Mouse (Mus musculus) forebrain, embryonic 10.5 days (tissue): ENCODE measurements around the gene Ptpn4. TPM values are rescaled to one million over a fixed set of nuclear protein-coding genes. Genes with fewer than 3 reads are reported as not detected.

ENCODE experiments used
- DNase-seq: peaks from one replicate; pipeline ENCODE4 v3.0.0-alpha.2; 2017; ENCODE audit warnings: low spot score; ENCODE audit errors: extremely low spot score
- H3K27ac ChIP-seq: fragments of 300-500 bp; sonication (generic); 2 replicates; pipeline ENCODE4 v1.5.1; 2016; ENCODE audit warnings: mild to moderate bottlenecking
- H3K27me3 ChIP-seq: fragments of 300-500 bp; sonication (generic); 2 replicates; pipeline ENCODE4 v1.6.1; 2016; ENCODE audit warnings: mild to moderate bottlenecking; ENCODE audit not compliant: poor library complexity, severe bottlenecking
- H3K36me3 ChIP-seq: fragments of 300-500 bp; sonication (generic); replicated peaks from 2 replicates; pipeline ENCODE4 v1.6.1; 2016; ENCODE audit warnings: mild to moderate bottlenecking, moderate library complexity
- H3K4me1 ChIP-seq: fragments of 300-500 bp; sonication (generic); 2 replicates; pipeline ENCODE4 v1.6.1; 2016
- H3K4me3 ChIP-seq: fragments of 300-500 bp; sonication (generic); 2 replicates; pipeline ENCODE4 v1.5.1; 2016; ENCODE audit warnings: mild to moderate bottlenecking, moderate library complexity
- H3K9me3 ChIP-seq: fragments of 300-500 bp; sonication (generic); 2 replicates; pipeline ENCODE4 v1.6.1; 2016; ENCODE audit warnings: mild to moderate bottlenecking, moderate library complexity
- WGBS: fragments of 180-500 bp; shearing (Covaris S2); methylation state at CpG from one replicate; pipeline ENCODE4 v1.1.7; 2016; 5-methylcytosine and 5-hydroxymethylcytosine counted together
- polyA plus RNA-seq: library from polyadenylated mRNA; unstranded; fragments of >200 nt; fragmentation: Nextera tagmentation; extraction: Ambion mirVana; gene quantifications from 2 replicates; pipeline ENCODE4 v1.2.1, GENCODE M21; 2016

The Ptpn4 gene
- polyA plus RNA-seq, 1 experiment from 2014 or later, result 7.6 TPM

DNA sequence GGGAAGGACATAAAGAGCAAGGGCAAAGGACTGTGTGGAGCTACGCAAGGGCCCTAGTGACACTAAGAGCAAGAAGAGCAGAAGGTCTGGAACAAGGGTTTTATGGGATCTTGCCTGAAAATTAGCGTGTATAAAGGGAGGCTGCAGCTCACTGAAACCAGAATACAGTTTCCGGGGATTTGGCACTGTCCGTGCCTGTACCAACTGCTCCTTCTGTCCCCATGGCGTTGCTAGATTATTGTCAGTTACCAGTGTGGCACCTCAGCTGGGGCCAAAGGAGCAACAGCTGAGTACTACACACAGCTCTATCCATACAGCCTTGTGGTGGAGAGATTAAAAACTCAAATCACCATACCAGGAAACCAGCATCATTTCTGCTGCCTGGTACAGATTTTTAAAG lies 187.0 kb downstream of the Ptpn4 start:
- no peak for DNase-seq
- peaks cover 26% of the 10 kb centered on the region for H3K4me1 ChIP-seq
- 0 out of 2 replicates have a peak, but pooled peaks cover 3% of the 10 kb centered on the region for H3K36me3 ChIP-seq
- no peaks in the 10 kb centered on the region for H3K27me3 ChIP-seq
- H3K27ac ChIP-seq, result no peak overlapping the region
- no peaks in the 10 kb centered on the region for H3K9me3 ChIP-seq
- no peak overlapping the region for H3K4me3 ChIP-seq
- WGBS, result 87% methylated on average over 5 of the region's 5 CpGs

DNA sequence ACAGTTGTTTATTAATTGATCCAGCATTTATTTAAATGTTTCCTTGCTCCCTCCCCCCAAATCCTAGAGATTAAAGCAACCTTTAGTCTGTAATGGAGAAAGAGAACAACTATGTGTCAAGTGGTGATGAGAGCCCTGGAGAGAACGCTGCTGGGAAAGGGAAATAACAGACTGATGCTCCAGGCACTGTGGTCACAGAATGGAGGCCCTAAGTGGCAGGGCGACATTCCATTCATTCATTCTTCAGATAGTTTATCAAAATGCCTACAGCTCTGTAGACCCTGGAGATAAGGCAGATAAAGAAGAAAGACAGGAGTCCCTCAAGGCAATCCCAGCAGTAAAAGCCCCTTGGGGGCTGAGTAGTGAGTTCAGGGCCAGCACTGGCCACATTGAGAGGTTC lies 187.8 kb downstream of the Ptpn4 start:
- Histone ChIP-seq H3K4me3 (no peak overlapping the region), H3K36me3 (0 out of 2 replicates have a peak, but pooled peaks cover 3% of the 10 kb centered on the region), H3K9me3 (no peaks in the 10 kb centered on the region), H3K27me3 (no peaks in the 10 kb centered on the region), H3K4me1 (peaks cover 26% of the 10 kb centered on the region), H3K27ac (no peak overlapping the region)
- 71% methylated on average over 2 of the region's 2 CpGs for WGBS
- no peak for DNase-seq

DNA sequence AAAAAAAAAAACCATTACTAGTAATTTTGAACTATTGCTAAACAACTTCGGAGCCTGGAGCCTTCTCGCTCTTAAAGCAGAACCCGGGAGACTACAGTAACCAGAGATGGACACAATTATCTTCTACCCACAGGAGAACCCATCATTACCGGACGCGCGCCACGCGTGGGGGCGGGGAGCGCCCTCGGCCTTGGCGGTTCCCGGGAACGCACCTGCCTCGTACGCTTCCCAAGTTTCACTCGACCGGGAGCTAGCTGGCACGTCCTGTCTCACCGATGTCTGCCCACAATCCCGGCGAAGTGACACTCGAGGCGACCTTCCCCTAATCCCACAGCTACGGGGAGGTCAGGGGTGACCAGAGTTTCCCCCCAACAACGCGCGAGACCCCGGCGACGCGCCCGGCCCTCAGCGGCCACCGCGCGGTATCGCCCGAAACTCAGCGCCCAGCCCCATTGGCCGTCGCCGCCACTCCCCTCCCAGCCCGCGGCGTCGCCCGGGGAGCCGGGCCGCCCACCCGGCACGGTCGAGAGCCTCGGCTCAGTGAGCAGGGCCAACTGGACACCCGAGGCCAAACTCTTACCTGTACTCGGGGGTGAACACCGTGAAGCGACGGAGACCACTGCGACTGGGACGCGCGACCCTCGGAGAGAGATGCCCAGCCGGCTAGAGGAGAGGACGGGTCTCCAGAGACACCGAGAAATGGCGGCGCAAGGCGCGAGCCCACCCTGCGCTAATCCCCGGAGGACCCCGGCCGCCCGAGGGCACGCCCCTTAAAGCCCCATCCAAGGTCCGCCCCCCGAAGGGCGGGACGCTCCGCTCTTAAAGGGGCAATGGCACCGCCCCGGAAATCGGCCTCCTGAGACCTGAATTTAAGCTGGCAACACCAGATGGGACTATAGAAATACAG lies 189.0 kb downstream of the Ptpn4 start, which contains the start of gene Epb41l5:
Gene Epb41l5, minus strand, starts transcription at position 796 of the 907 bp plus-strand sequence.
- no peaks in the 10 kb centered on the region for H3K27me3 ChIP-seq
- no peaks in the 10 kb centered on the region for H3K9me3 ChIP-seq
- peaks cover 26% of the 10 kb centered on the region for H3K4me1 ChIP-seq
- peak; percentile 92 for DNase-seq
- under 1% methylated on average over 86 of the region's 86 CpGs for WGBS
- 0 out of 2 replicates have a peak, but pooled peaks cover 3% of the 10 kb centered on the region for H3K36me3 ChIP-seq
- H3K4me3 ChIP-seq, result peak within 1 kb of the TSS; percentile 68
- H3K27ac ChIP-seq, result peak within 1 kb of the TSS; percentile 96

DNA sequence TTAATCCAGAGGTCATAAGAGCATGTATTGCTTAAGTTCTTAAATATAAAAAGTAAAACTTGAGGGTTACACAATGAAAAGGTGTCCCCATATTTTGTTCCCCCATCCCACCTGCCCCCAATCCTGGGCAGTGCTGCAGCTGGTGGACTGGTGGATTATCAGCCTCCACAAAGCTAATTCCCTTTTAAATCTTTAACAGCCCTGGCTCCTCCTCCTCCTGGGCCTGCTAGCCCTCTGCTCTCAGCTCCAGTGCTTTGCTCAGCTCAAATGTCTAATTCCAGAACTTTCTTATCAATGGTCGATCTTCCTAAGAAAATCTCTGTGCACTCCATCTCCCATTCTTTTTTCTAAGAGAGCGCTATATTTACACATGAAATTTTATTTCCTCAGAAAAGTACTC lies 191.1 kb downstream of the Ptpn4 start:
- Histone ChIP-seq H3K4me3 (peak overlapping the region; percentile 2; the same call in 1 of the 2 replicates), H3K9me3 (no peaks in the 10 kb centered on the region), H3K36me3 (peaks cover 7% of the 10 kb centered on the region), H3K27ac (no peak overlapping the region), H3K4me1 (peaks cover 35% of the 10 kb centered on the region), H3K27me3 (no peaks in the 10 kb centered on the region)
- WGBS, result 70% methylated on average over 2 of the region's 2 CpGs
- no peak for DNase-seq

- Histone ChIP-seq H3K4me1 (peaks cover 24% of the 10 kb centered on the region), H3K27me3 (no peaks in the 10 kb centered on the region), H3K9me3 (no peaks in the 10 kb centered on the region), H3K4me3 (no peak overlapping the region), H3K27ac (0 out of 2 replicates have a peak overlapping the region, but pooled peaks have one; percentile 26), H3K36me3 (peaks cover 16% of the 10 kb centered on the region)
- 53% methylated on average over 12 of the region's 12 CpGs for WGBS
- peak; percentile 40 for DNase-seq
These were observed 195.0 kb downstream of the Ptpn4 start for GRCm38 (mm10) chr1:119642367-119642766.

DNA sequence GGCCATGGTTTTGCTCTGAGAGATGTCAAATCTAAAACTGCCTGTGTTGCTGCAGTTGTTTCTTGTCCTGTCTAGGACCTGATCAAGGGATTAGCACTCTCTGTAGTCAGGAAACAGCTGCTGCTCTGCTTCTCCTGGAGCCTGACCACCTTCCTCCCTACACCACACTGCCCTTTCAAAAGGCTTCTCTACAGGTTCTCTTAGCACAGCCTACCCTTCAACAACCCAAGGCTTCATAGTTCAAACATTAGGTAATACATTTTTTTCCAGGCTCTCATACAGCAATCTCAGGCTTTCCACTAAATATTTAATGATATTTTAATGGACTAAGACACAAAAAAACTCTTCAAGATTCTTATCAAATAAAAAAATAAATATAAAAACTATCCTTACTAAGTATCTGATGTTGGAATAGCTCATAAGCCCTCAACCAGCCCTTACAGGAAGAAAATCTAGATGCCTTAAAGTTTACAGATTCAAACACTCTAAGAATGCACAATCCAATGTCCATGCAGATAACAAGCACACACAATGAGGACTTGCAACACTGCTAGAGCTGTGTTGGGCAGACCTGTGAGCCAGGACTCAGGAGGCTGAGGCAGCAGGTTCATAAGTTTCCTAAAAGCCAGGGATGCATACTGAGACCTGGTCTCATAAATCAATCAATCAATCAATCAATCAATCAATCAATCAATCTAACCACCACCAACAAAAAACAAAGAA lies 196.2 kb downstream of the Ptpn4 start:
- H3K27ac ChIP-seq, result no peak overlapping the region
- H3K4me3 ChIP-seq, result no peak overlapping the region
- DNase-seq, result no peak
- H3K9me3 ChIP-seq, result no peaks in the 10 kb centered on the region
- H3K36me3 ChIP-seq, result peaks cover 25% of the 10 kb centered on the region
- H3K4me1 ChIP-seq, result peaks cover 13% of the 10 kb centered on the region
- no peaks in the 10 kb centered on the region for H3K27me3 ChIP-seq

DNA sequence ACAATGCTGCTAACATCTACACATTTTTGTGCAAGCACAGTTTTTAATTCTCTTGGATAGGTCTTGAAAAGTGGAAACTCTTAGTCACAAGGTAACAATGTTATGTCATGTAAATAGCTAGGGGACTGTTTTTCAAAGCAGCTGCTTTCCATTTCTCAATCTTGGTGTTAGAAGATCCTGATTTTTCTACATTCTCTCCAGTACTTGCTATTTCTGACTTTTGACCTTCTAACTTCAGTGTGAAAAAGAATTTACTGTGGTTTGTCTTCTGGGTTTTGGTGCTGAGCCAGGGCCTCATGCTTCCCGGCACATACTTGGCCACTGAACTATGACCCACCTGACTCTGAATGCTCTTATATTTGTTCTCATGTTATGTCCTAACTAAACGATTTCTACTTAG lies 197.4 kb downstream of the Ptpn4 start:
- 93% methylated on average over 2 of the region's 2 CpGs for WGBS
- H3K9me3 ChIP-seq, result no peaks in the 10 kb centered on the region
- DNase-seq, result no peak
- H3K27ac ChIP-seq, result no peak overlapping the region
- H3K4me1 ChIP-seq, result peaks cover 11% of the 10 kb centered on the region
- no peak overlapping the region for H3K4me3 ChIP-seq
- no peaks in the 10 kb centered on the region for H3K27me3 ChIP-seq
- peaks cover 28% of the 10 kb centered on the region for H3K36me3 ChIP-seq

DNA sequence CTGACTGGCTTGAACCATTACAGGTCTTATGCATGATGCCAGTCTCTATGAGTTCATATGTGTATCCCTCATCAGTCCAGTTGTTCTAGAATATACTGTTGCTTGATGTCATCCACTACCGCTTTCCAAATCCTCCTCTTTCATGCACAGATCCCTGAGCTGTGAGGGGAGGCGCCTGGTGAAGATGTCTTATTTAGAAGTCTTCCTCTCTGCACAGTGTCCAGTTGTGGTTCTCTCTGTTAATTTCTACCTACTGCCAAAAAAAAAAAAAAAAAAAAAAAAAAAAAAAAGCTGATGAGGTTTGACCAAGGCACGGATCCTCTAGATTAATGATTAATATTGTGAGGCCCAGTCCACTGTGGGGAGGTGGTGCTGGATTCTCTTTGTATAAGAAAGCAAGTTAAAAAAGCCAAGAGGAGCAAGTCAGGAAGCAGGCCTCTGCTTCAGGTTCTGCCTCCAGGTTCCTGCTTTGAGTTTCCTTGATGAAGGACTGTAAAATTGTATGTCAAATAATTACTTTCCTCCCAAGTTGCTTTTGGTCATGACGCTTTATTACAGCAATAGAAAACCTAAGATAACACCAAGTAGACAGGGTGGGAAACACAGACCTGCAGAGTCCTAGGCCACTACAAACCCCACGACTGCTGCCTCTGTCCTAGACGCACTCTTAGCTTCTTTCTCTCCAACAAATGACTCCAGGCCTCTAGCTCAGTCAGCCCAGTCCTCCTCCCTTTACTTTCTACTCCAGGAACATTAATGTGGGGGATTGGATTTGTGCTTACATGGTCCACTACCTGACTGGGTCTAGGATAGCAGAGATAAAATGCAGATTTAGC lies 200.0 kb downstream of the Ptpn4 start:
- peaks cover 44% of the 10 kb centered on the region for H3K36me3 ChIP-seq
- no peak for DNase-seq
- H3K27ac ChIP-seq, result no peak overlapping the region
- 91% methylated on average over 6 of the region's 6 CpGs for WGBS
- peaks cover 11% of the 10 kb centered on the region for H3K4me1 ChIP-seq
- no peak overlapping the region for H3K4me3 ChIP-seq
- no peaks in the 10 kb centered on the region for H3K27me3 ChIP-seq
- no peaks in the 10 kb centered on the region for H3K9me3 ChIP-seq

DNA sequence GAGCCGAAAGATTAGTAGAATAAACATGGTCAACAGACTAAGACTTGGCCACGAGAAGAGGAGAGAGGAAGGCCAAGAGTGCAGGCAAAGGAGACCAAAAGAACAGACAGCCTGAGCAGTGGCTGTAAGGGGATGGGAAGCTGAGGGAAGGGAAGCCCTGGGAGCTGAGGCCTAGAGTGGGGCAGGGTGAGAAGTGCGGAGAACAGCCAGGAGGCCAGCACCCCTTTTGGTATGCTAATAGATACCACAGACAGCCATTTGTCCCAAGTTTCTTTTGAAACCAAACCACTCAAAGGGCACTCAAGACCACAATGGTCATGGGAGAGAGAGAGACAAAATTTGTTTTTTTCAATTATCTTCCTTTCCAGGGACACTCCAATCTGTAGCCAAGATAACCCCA lies 202.7 kb downstream of the Ptpn4 start:
- Histone ChIP-seq H3K9me3 (no peaks in the 10 kb centered on the region), H3K36me3 (peaks cover 48% of the 10 kb centered on the region), H3K27me3 (no peaks in the 10 kb centered on the region), H3K4me3 (no peak overlapping the region), H3K4me1 (peaks cover 7% of the 10 kb centered on the region), H3K27ac (no peak overlapping the region)
- 61% methylated on average over 3 of the region's 3 CpGs for WGBS
- DNase-seq, result no peak

- DNase-seq, result no peak
- no peaks in the 10 kb centered on the region for H3K9me3 ChIP-seq
- no peaks in the 10 kb centered on the region for H3K27me3 ChIP-seq
- peaks cover 8% of the 10 kb centered on the region for H3K4me1 ChIP-seq
- peaks cover 54% of the 10 kb centered on the region for H3K36me3 ChIP-seq
- no peak overlapping the region for H3K4me3 ChIP-seq
- 84% methylated on average over 1 of the region's 1 CpGs for WGBS
- H3K27ac ChIP-seq, result no peak overlapping the region
These were observed 207.0 kb downstream of the Ptpn4 start for GRCm38 (mm10) chr1:119630428-119630827.

DNA sequence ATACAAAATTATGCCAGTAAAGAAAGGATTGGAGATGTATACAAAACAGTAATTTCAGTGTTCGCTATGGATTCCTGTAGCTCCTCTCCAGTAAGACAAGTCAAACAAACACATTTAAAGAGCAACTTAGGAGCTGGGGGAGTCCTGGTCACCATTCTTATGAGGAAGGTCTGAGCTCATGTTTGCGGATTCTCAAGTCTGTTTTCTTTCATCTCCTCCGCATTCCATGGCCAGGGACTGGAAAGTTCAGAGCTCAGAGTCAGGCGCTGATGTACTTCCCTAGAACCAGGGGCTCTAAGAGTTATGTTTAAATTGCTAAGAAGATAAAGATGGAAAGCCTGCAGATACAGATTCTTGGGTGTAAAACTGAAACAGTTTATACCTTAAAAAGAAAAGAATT lies 210.6 kb downstream of the Ptpn4 start:
- Histone ChIP-seq H3K4me1 (peaks cover 14% of the 10 kb centered on the region), H3K9me3 (no peaks in the 10 kb centered on the region), H3K4me3 (no peak overlapping the region), H3K27me3 (no peaks in the 10 kb centered on the region), H3K36me3 (peaks cover 39% of the 10 kb centered on the region), H3K27ac (no peak overlapping the region)
- no peak for DNase-seq
- 85% methylated on average over 4 of the region's 4 CpGs for WGBS

DNA sequence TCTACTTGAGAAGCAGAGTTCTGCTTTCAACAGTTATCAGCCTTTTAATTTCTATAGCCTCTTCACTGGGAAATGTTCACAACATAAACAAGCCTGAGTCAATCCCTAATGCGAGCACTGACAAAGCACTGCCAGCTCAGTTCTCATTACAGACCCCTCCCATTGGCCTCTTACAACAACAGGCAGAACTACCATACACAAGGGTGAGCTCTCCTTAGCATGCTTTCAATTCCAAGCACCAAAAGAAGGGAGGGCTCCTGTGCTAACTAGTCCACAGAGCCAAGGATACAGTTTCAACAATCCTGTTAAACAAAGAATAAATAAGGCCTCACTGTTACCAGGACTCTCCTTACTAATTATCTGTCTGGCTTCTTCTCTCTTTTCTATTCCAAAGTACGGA lies 213.0 kb downstream of the Ptpn4 start:
- no peak for DNase-seq
- Histone ChIP-seq H3K9me3 (no peaks in the 10 kb centered on the region), H3K36me3 (peaks cover 51% of the 10 kb centered on the region), H3K4me1 (peaks cover 14% of the 10 kb centered on the region), H3K27me3 (no peaks in the 10 kb centered on the region), H3K27ac (no peak overlapping the region), H3K4me3 (no peak overlapping the region)
- WGBS, result 46% methylated on average over 2 of the region's 2 CpGs
